Mouse (Mus musculus): ENCODE data around the gene Zfp28.

The Zfp28 gene

GRCm38 (mm10) chr7:6378441-6378840, 4.7 kb upstream of the Zfp28 start:
- Histone ChIP-seq H3K36me3 (ENCODE audit: control insufficient read depth, insufficient read depth, low read length, poor library complexity, severe bottlenecking) (no peaks in the 10 kb centered on the region), H3K27me3 (ENCODE audit: control insufficient read depth, insufficient read depth, low read length, poor library complexity, severe bottlenecking) (no peaks in the 10 kb centered on the region; the same call in 1 of the 2 replicates)
- DNase-seq (ENCODE audit: low read depth, low spot score) = no peak

- Histone ChIP-seq H3K36me3 (ENCODE audit: control insufficient read depth, insufficient read depth, low read length, poor library complexity, severe bottlenecking) (no peaks in the 10 kb centered on the region), H3K27me3 (ENCODE audit: control insufficient read depth, insufficient read depth, low read length, poor library complexity, severe bottlenecking) (no peaks in the 10 kb centered on the region; the same call in 1 of the 2 replicates)
- DNase-seq (ENCODE audit: low read depth, low spot score) = no peak
Observed at GRCm38 (mm10) chr7:6381431-6381830, 1.7 kb upstream of the Zfp28 start.

GRCm38 (mm10) chr7:6384011-6384410, 916 bp downstream of the Zfp28 start:
- Histone ChIP-seq H3K27me3 (ENCODE audit: control insufficient read depth, insufficient read depth, low read length, poor library complexity, severe bottlenecking) (no peaks in the 10 kb centered on the region), H3K36me3 (ENCODE audit: control insufficient read depth, insufficient read depth, low read length, poor library complexity, severe bottlenecking) (no peaks in the 10 kb centered on the region)
- DNase-seq (ENCODE audit: low read depth, low spot score) = no peak

- no peaks in the 10 kb centered on the region for H3K27me3 ChIP-seq (ENCODE audit: control insufficient read depth, insufficient read depth, low read length, poor library complexity, severe bottlenecking)
- no peak for DNase-seq (ENCODE audit: low read depth, low spot score)
Observed at GRCm38 (mm10) chr7:6386995-6387394, 3.9 kb downstream of the Zfp28 start.

GRCm38 (mm10) chr7:6388971-6389370, 5.9 kb downstream of the Zfp28 start:
- no peak for DNase-seq (ENCODE audit: low read depth, low spot score)
- H3K27me3 ChIP-seq (ENCODE audit: control insufficient read depth, insufficient read depth, low read length, poor library complexity, severe bottlenecking) = no peaks in the 10 kb centered on the region
- 0 out of 2 replicates have a peak, but pooled peaks cover 4% of the 10 kb centered on the region for H3K36me3 ChIP-seq (ENCODE audit: control insufficient read depth, insufficient read depth, low read length, poor library complexity, severe bottlenecking)

More at GRCm38 (mm10) chr7:6386995-6387394, 3.9 kb downstream of the Zfp28 start:
- H3K36me3 ChIP-seq (ENCODE audit: control insufficient read depth, insufficient read depth, low read length, poor library complexity, severe bottlenecking) = 0 out of 2 replicates have a peak, but pooled peaks cover 2% of the 10 kb centered on the region

- H3K27me3 ChIP-seq (ENCODE audit: control insufficient read depth, insufficient read depth, low read length, poor library complexity, severe bottlenecking) = no peaks in the 10 kb centered on the region
- no peak for DNase-seq (ENCODE audit: low read depth, low spot score)
- H3K36me3 ChIP-seq (ENCODE audit: control insufficient read depth, insufficient read depth, low read length, poor library complexity, severe bottlenecking) = 0 out of 2 replicates have a peak, but pooled peaks cover 4% of the 10 kb centered on the region
Observed at GRCm38 (mm10) chr7:6389449-6389848, 6.4 kb downstream of the Zfp28 start.

GRCm38 (mm10) chr7:6397996-6398975, 15.2 kb downstream of the Zfp28 start, which contains the start of gene Smim17:
Gene Smim17, plus strand, starts transcription at chr7:6398715.
- peak; percentile 68 for DNase-seq (ENCODE audit: low read depth, low spot score)
- no peaks in the 10 kb centered on the region for H3K36me3 ChIP-seq (ENCODE audit: control insufficient read depth, insufficient read depth, low read length, poor library complexity, severe bottlenecking)
- H3K27me3 ChIP-seq (ENCODE audit: control insufficient read depth, insufficient read depth, low read length, poor library complexity, severe bottlenecking) = no peaks in the 10 kb centered on the region

GRCm38 (mm10) chr7:6410043-6410442, 26.9 kb downstream of the Zfp28 start, which contains the start of gene Gm20715:
Gene Gm20715, plus strand, starts transcription at chr7:6410277.
- no peaks in the 10 kb centered on the region for H3K36me3 ChIP-seq (ENCODE audit: control insufficient read depth, insufficient read depth, low read length, poor library complexity, severe bottlenecking)
- H3K27me3 ChIP-seq (ENCODE audit: control insufficient read depth, insufficient read depth, low read length, poor library complexity, severe bottlenecking) = no peaks in the 10 kb centered on the region; the same call in 1 of the 2 replicates
- peak; percentile 84 for DNase-seq (ENCODE audit: low read depth, low spot score)

GRCm38 (mm10) chr7:6414626-6415441, 31.7 kb downstream of the Zfp28 start:
- no peak for DNase-seq (ENCODE audit: low read depth, low spot score)
- no peaks in the 10 kb centered on the region for H3K36me3 ChIP-seq (ENCODE audit: control insufficient read depth, insufficient read depth, low read length, poor library complexity, severe bottlenecking)
- H3K27me3 ChIP-seq (ENCODE audit: control insufficient read depth, insufficient read depth, low read length, poor library complexity, severe bottlenecking) = no peaks in the 10 kb centered on the region; the same call in 1 of the 2 replicates

GRCm38 (mm10) chr7:6415442-6415787, 32.3 kb downstream of the Zfp28 start:
- no peaks in the 10 kb centered on the region; the same call in 1 of the 2 replicates for H3K27me3 ChIP-seq (ENCODE audit: control insufficient read depth, insufficient read depth, low read length, poor library complexity, severe bottlenecking)
- no peak for DNase-seq (ENCODE audit: low read depth, low spot score)
- no peaks in the 10 kb centered on the region for H3K36me3 ChIP-seq (ENCODE audit: control insufficient read depth, insufficient read depth, low read length, poor library complexity, severe bottlenecking)

- no peaks in the 10 kb centered on the region for H3K36me3 ChIP-seq (ENCODE audit: control insufficient read depth, insufficient read depth, low read length, poor library complexity, severe bottlenecking)
- no peak for DNase-seq (ENCODE audit: low read depth, low spot score)
- H3K27me3 ChIP-seq (ENCODE audit: control insufficient read depth, insufficient read depth, low read length, poor library complexity, severe bottlenecking) = no peaks in the 10 kb centered on the region
Observed at GRCm38 (mm10) chr7:6419894-6420293, 36.8 kb downstream of the Zfp28 start.

- no peaks in the 10 kb centered on the region for H3K36me3 ChIP-seq (ENCODE audit: control insufficient read depth, insufficient read depth, low read length, poor library complexity, severe bottlenecking)
- no peaks in the 10 kb centered on the region for H3K27me3 ChIP-seq (ENCODE audit: control insufficient read depth, insufficient read depth, low read length, poor library complexity, severe bottlenecking)
- DNase-seq (ENCODE audit: low read depth, low spot score) = peak; percentile 4
Observed at GRCm38 (mm10) chr7:6429381-6429780, 46.3 kb downstream of the Zfp28 start.

GRCm38 (mm10) chr7:6430342-6430741, 47.2 kb downstream of the Zfp28 start:
- DNase-seq (ENCODE audit: low read depth, low spot score) = peak; percentile 66
- Histone ChIP-seq H3K27me3 (ENCODE audit: control insufficient read depth, insufficient read depth, low read length, poor library complexity, severe bottlenecking) (no peaks in the 10 kb centered on the region), H3K36me3 (ENCODE audit: control insufficient read depth, insufficient read depth, low read length, poor library complexity, severe bottlenecking) (no peaks in the 10 kb centered on the region)

- DNase-seq (ENCODE audit: low read depth, low spot score) = no peak
- Histone ChIP-seq H3K36me3 (ENCODE audit: control insufficient read depth, insufficient read depth, low read length, poor library complexity, severe bottlenecking) (no peaks in the 10 kb centered on the region), H3K27me3 (ENCODE audit: control insufficient read depth, insufficient read depth, low read length, poor library complexity, severe bottlenecking) (no peaks in the 10 kb centered on the region)
Observed at GRCm38 (mm10) chr7:6438388-6438787, 55.3 kb downstream of the Zfp28 start, which contains the start of gene Olfr1344. Gene Olfr1344, plus strand, starts transcription at chr7:6438688.
